Mouse (Mus musculus): ENCODE results near the gene Mb21d2. TPM values are rescaled to one million over a fixed set of nuclear protein-coding genes. Genes with fewer than 3 reads are reported as not detected.

Gene Mb21d2
- total and polyA plus RNA-seq, 3 experiments, result 10.0 to 14.1 (median 11.6) TPM

- DNase-seq, result peak; percentile 74
Measured at GRCm38 (mm10) chr16:28902620-28903565, 26.6 kb downstream of the Mb21d2 start.

GRCm38 (mm10) chr16:28899161-28899540 is 30.3 kb downstream of the Mb21d2 start:
- no peak for DNase-seq

DNA sequence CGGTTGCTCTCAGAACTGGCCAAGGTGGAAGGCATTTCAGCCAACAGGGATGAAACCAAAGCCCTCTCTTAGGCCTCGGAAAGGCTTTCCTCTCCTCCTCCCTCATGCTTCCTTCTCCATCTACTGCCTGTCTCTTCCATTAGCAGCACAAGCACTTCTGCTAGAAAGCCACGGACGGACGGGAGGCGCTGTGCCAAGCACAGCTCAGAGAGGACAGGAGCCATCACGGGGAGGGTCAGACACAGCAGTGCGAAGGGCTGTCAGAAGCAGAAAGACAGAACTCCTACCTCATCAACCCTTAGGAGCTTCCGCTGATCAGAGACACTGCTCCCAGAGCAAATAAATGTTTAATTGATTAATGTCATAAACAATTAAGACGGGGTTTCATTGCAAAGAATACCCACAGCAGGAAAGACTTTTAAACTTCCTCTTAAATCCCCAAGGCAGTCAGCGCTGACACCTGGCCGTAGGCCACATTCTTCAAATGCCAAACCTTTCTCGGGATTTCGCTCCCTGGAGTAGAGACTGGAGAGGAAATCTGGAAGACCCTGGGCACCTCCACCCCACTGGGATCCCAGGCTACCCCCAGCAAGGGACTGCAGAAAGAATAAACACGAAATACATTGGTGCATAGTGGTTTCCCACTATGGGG is 30.8 kb downstream of the Mb21d2 start:
- no peak for DNase-seq

- no peak for DNase-seq
Measured at GRCm38 (mm10) chr16:28896571-28896970, 32.9 kb downstream of the Mb21d2 start.

- no peak for DNase-seq
Measured at GRCm38 (mm10) chr16:28894872-28895271, 34.6 kb downstream of the Mb21d2 start.

- no peak for DNase-seq
Measured at GRCm38 (mm10) chr16:28893266-28893665, 36.2 kb downstream of the Mb21d2 start.

- no peak for DNase-seq
Measured at GRCm38 (mm10) chr16:28886201-28886745, 43.2 kb downstream of the Mb21d2 start.

DNA sequence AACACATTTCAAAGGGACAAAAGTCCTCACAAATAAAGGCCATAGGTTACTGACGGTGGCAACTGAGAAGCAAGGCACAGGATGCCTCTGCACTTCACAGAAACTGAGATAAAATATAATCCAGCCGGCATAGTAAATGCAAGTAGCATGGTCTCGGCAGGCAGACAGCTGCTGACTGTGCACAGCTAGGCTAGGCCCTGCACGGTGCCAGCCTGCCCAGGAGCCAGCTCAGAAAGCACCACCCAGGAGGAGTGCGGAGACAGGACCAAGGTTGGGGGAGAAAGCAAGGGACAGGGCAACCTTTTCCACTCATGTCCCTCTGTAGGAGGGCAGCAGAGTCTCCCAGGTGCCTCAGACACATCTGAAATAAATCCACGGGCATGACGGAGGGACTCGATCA is 44.0 kb downstream of the Mb21d2 start:
- no peak for DNase-seq

DNA sequence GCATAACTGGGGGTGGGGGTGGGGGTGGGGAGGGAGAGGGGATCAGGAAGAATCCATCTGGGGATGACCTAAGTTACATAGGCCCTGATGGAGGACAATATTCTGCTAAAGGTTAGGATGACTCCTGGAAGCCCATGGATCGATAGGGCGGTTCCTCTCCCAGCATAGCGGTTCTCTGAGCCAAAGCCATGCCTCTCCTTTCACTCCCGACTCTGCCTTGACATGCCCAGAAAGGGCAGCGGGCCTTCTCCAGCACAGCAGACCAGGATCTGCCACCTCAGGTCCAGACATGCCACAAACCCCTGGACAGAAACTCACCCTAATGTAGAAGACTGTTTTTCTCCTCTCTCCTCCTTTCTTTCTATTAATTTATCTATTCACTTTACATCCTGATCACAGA is 44.8 kb downstream of the Mb21d2 start:
- no peak for DNase-seq

DNA sequence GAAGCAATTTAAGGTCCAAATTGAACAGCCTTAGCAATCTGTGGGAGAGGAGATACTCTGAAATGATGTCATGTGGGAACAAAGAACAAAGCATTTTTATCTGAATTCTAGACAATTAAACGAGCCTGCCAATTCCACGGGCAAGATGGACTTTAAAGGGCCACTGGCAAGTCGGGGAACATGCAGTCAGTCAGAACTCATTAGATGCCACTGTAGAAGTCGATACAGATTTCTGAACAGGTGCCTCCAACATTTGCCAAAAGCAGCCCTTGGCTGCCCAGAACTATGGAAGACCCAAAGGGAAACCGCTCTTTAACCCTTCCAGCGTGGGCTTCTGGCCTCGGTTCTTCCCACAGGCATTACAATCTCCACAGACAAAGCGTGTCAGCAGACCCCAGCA is 45.8 kb downstream of the Mb21d2 start:
- DNase-seq, result no peak

GRCm38 (mm10) chr16:28882687-28883428 is 46.6 kb downstream of the Mb21d2 start:
- peak; percentile 32 for DNase-seq

GRCm38 (mm10) chr16:28881787-28882186 is 47.7 kb downstream of the Mb21d2 start:
- DNase-seq, result no peak

DNA sequence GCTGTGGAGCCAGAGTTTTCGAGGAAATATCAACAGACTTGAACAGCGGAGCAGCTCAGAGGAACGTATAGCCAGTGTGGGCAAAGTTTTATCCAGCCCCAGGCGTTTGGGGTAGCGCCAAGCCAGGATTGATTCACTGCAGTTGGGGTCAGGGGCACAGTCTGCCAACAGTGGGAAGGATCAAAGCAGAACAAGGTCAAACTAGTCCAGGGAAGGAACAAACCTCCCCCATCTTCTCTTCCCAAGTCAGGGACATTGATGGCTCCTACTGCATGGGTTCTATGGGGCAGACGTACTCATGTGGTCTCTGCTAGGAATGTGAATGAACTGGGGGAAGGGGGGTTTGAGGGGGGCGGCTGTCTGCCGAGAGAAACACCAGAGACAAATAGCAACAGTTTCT is 48.7 kb downstream of the Mb21d2 start:
- DNase-seq, result peak; percentile 90

GRCm38 (mm10) chr16:28880307-28880681 is 49.2 kb downstream of the Mb21d2 start:
- DNase-seq, result peak; percentile 38

- DNase-seq, result no peak
Measured at GRCm38 (mm10) chr16:28879636-28880306, 49.7 kb downstream of the Mb21d2 start.

GRCm38 (mm10) chr16:28877162-28877662 is 52.3 kb downstream of the Mb21d2 start:
- no peak for DNase-seq

GRCm38 (mm10) chr16:28873404-28873895 is 56.0 kb downstream of the Mb21d2 start:
- DNase-seq, result no peak

GRCm38 (mm10) chr16:28870860-28871259 is 58.6 kb downstream of the Mb21d2 start:
- no peak for DNase-seq

DNA sequence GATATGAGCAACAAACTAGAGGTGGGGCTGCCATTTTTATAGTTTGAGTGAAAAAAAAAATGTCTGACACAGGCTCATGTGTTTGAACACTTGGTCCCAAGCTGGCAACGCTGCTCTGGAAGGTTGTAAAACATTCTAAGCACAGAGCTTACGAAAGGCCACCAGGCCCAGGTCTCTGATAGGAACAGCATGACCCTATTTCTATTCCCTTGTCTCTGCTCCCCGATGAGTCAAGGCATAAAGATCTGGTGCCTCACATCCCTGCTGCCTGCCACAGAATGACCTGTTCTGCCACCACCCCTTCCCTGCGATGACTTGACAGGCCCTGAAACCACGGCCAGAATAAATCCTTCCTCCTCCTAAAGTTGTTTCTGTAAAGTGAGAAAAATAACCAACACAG is 59.0 kb downstream of the Mb21d2 start:
- DNase-seq, result no peak

- DNase-seq, result no peak
Measured at GRCm38 (mm10) chr16:28868864-28869263, 60.6 kb downstream of the Mb21d2 start.

DNA sequence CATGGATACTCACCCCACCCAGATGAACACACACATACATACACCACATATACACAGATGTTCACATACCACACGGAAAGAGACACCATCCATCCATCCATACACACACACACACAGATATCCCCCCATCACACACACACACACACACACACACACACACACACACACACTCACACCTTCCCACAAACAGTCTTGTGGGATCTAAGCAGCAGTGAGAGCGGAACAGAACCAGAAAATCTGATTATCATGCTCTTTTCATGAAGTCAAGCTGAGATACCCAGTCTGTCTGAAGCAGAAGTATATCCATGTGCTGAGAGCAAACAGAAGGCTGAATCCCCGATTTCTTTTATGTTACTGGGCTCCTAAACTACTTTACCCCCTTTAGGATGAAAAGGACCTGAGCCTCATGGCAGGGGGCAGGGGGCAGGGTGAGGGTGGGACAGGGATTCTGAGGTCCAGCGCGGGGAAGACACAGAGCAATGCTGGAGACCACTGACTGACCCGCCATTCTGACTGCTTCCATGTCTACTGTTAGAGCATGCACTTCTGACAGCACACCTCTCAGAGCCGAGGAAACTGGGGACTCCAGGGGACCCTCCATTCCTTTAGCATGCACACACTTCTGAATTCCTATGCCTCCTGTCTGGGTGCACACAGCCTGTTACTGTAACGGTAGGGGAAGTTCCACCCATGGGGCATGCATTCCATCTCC is 62.7 kb downstream of the Mb21d2 start:
- no peak for DNase-seq

Data from adrenal gland, adult 2 months (tissue).